9 mouse cellular contexts compared by ENCODE assay signal in the genomic region with DNA sequence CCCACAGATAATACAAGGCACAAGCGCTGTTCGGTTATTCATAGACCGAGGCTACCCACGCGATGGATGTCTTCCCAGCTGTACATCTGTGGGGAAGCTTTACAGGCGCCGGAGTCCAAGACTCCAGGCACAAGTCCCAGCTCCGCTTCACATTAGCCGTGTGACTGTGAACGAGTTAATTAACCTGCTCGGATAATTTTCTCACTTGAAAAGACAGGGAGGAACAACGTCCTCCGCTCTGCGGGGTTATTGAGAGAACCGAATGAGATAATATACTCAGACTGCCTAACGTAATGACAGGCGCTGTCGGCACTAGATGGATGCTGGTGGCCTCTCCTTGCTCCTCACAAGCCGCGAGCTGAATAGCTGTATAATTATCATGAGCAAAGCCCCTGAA.
DNase-seq lines count a peak whose midpoint lies in the region; ATAC-seq lines count a peak whose summit lies in the region.
"Had no signal": no experiment of that assay in that cellular context is flagged by ENCODE, and none has a peak within 500 bp of the region (broad histone marks: within the 10 kb centered on the region; RNA-seq: fewer than 3 reads in every experiment).

No protein-coding gene starts in this region.

- ATAC-seq in heart, embryonic 11.5 days (replicated peaks; ENCODE audit: insufficient number of reproducible peaks, low FRiP score, low TSS enrichment): no peak
- ATAC-seq in forebrain, embryonic 11.5 days (replicated peaks; ENCODE audit: low FRiP score): peak; percentile 86
- ATAC-seq in neural tube, embryonic 15.5 days (ENCODE audit: low FRiP score): peak; percentile 89
- ATAC-seq in liver, embryonic 12.5 days: no peak

- no peaks in the 10 kb centered on the region for H3K9me3 ChIP-seq in heart, embryonic 11.5 days (replicated peaks; ENCODE audit: control insufficient read depth, low read length)
- no peaks in the 10 kb centered on the region for H3K9me3 ChIP-seq in forebrain, embryonic 11.5 days (ENCODE audit: control insufficient read depth, low read length)
- H3K9me3 ChIP-seq in neural tube, embryonic 15.5 days (replicated peaks): no peaks in the 10 kb centered on the region
- H3K9me3 ChIP-seq in liver, embryonic 12.5 days (replicated peaks): no peaks in the 10 kb centered on the region

- WGBS in heart, embryonic 11.5 days (ENCODE audit: insufficient replicate concordance): 44% methylated on average over 20 of the region's 20 CpGs
- WGBS in forebrain, embryonic 11.5 days: 26% methylated on average over 20 of the region's 20 CpGs
- WGBS in neural tube, embryonic 15.5 days: 25% methylated on average over 20 of the region's 20 CpGs
- WGBS in liver, embryonic 12.5 days (ENCODE audit: insufficient replicate concordance): 71% methylated on average over 20 of the region's 20 CpGs

- intact Hi-C loops in heart, postnatal 10 days (cut with DNase I): no loop called here

- H3K4me3 ChIP-seq in heart, embryonic 11.5 days (ENCODE audit: low read depth, low read length): no peak overlapping the region
- H3K4me3 ChIP-seq in forebrain, embryonic 11.5 days (ENCODE audit: low read depth, low read length): no peak overlapping the region
- H3K4me3 ChIP-seq in neural tube, embryonic 15.5 days (replicated peaks): no peak overlapping the region
- H3K4me3 ChIP-seq in liver, embryonic 12.5 days: no peak overlapping the region

- peak overlapping the region; percentile 40 for H3K4me2 ChIP-seq in heart, embryonic 11.5 days
- peak overlapping the region; percentile 37 for H3K4me2 ChIP-seq in forebrain, embryonic 11.5 days (ENCODE audit: low read depth, low read length, severe bottlenecking)
- peak overlapping the region; percentile 33 for H3K4me2 ChIP-seq in neural tube, embryonic 15.5 days
- H3K4me2 ChIP-seq in liver, embryonic 12.5 days: no peak overlapping the region

- H3K27ac ChIP-seq in heart, embryonic 11.5 days (ENCODE audit: low read depth, low read length): no peak overlapping the region
- H3K27ac ChIP-seq in forebrain, embryonic 11.5 days (ENCODE audit: low read depth, low read length): peak overlapping the region; percentile 62; the same call in 1 of the 2 replicates
- peak overlapping the region; percentile 76 for H3K27ac ChIP-seq in neural tube, embryonic 15.5 days (replicated peaks)
- no peak overlapping the region for H3K27ac ChIP-seq in liver, embryonic 12.5 days

- H3K9ac ChIP-seq in heart, embryonic 11.5 days (ENCODE audit: low read depth, low read length): no peak overlapping the region
- H3K9ac ChIP-seq in forebrain, embryonic 11.5 days (ENCODE audit: low read length): peak overlapping the region; percentile 23; the same call in 1 of the 2 replicates
- no peak overlapping the region for H3K9ac ChIP-seq in neural tube, embryonic 15.5 days (replicated peaks)
- no peak overlapping the region for H3K9ac ChIP-seq in liver, embryonic 12.5 days

- H3K36me3 ChIP-seq in heart, embryonic 11.5 days (ENCODE audit: control insufficient read depth, insufficient read depth, low read length): no peaks in the 10 kb centered on the region
- H3K36me3 ChIP-seq in forebrain, embryonic 11.5 days (ENCODE audit: control insufficient read depth, insufficient read depth, low read length): no peaks in the 10 kb centered on the region
- peaks cover 39% of the 10 kb centered on the region for H3K36me3 ChIP-seq in neural tube, embryonic 15.5 days
- H3K36me3 ChIP-seq in liver, embryonic 12.5 days: no peaks in the 10 kb centered on the region

- DNase-seq in heart, postnatal 10 days: no peak
- peak; percentile 64 for DNase-seq in forebrain, embryonic 11.5 days (ENCODE audit: low spot score)
- peak; percentile 28 to 45 for DNase-seq in layer of hippocampus, postnatal 10 days (ENCODE audit: low spot score in 2 of 2)
- DNase-seq in ovary, postnatal 10 days (ENCODE audit: low spot score): no peak
- DNase-seq in gastrocnemius, postnatal 4 days (ENCODE audit: low spot score in 2 of 2): no peak
- DNase-seq: lung, postnatal 14 days had no signal

- 0 out of 2 replicates have a peak, but pooled peaks cover 6% of the 10 kb centered on the region for H3K4me1 ChIP-seq in heart, embryonic 11.5 days (ENCODE audit: control insufficient read depth, insufficient read depth, low read length)
- 0 out of 2 replicates have a peak, but pooled peaks cover 5% of the 10 kb centered on the region for H3K4me1 ChIP-seq in forebrain, embryonic 11.5 days (replicated peaks; ENCODE audit: control insufficient read depth, insufficient read depth, low read length)
- H3K4me1 ChIP-seq in neural tube, embryonic 15.5 days: peaks cover 30% of the 10 kb centered on the region
- no peaks in the 10 kb centered on the region for H3K4me1 ChIP-seq in liver, embryonic 12.5 days

- 0 out of 2 replicates have a peak, but pooled peaks cover 2% of the 10 kb centered on the region for H3K27me3 ChIP-seq in heart, embryonic 11.5 days (ENCODE audit: control insufficient read depth, insufficient read depth, low read length)
- H3K27me3 ChIP-seq in forebrain, embryonic 11.5 days (ENCODE audit: control insufficient read depth, insufficient read depth, low read length): no peaks in the 10 kb centered on the region
- no peaks in the 10 kb centered on the region for H3K27me3 ChIP-seq in neural tube, embryonic 15.5 days (replicated peaks)
- H3K27me3 ChIP-seq in liver, embryonic 12.5 days (replicated peaks): no peaks in the 10 kb centered on the region

Comparison
In these comparisons a context has a peak if more than half of its experiments do, and no peak if none do; other contexts are left out.
1. ATAC-seq: peak in forebrain, embryonic 11.5 days (single experiment) and neural tube, embryonic 15.5 days (single experiment); none in heart, embryonic 11.5 days (single experiment) and liver, embryonic 12.5 days (single experiment).
2. H3K27ac ChIP-seq: peak in forebrain, embryonic 11.5 days (single experiment) and neural tube, embryonic 15.5 days (single experiment); none in heart, embryonic 11.5 days (single experiment) and liver, embryonic 12.5 days (single experiment).
3. DNase-seq: peak in forebrain, embryonic 11.5 days (single experiment) and layer of hippocampus, postnatal 10 days (2 of 2); none in heart, postnatal 10 days (0 of 2), ovary, postnatal 10 days (single experiment) and gastrocnemius, postnatal 4 days (0 of 2).